Mouse (Mus musculus): ENCODE data around the gene Calhm1. TPM values are rescaled to one million over a fixed set of nuclear protein-coding genes. Genes with fewer than 3 reads are reported as not detected.

The Calhm1 gene
- polyA plus RNA-seq (2012; fragmentation: generic; extraction: Trizol) = not detected
- long read RNA-seq, experiment 1 = 0 reads
- long read RNA-seq, experiment 2 = 0 reads

DNA sequence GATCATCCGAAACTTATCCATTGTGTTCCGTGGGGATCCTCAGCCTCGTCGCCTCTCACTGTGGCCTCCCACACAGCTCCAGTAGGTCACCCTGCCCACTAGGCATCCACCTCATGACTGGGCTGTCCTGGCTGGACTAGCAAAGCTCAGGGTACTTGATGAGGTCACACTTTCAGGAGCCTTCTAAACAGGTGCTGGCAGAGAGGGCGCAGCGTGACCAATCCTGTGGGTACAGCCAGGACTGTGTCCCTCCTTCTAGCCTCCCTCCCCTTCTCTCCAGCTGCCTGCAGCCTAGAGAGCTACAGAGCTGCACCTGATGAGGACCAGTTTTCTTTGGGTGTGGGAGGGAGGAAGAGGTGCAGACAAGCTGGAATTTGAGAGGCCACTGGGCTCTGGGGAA lies at the start of gene Calhm1:
Gene Calhm1 (minus strand): TSS at position 101 of the 400 bp plus-strand sequence.
- H3K79me2 ChIP-seq (ENCODE audit: control insufficient read depth, insufficient read depth) = no peaks in the 10 kb centered on the region
- TF ChIP-seq USF1 (IDR thresholded peaks at IDR 0.05; ENCODE audit: low read depth) = no peak
- no peak for TF ChIP-seq CEBPB (IDR thresholded peaks at IDR 0.05; ENCODE audit: low read depth)
- no peak for TF ChIP-seq MYOG (IDR thresholded peaks at IDR 0.05; ENCODE audit: control insufficient read depth, extremely low read depth, insufficient read length)
- no peak for TF ChIP-seq FOSL1 (IDR thresholded peaks at IDR 0.05; ENCODE audit: insufficient read depth, low read length, poor library complexity, severe bottlenecking)
- no peak for TF ChIP-seq CTCF (IDR thresholded peaks at IDR 0.05; ENCODE audit: control insufficient read depth, insufficient read depth, insufficient read length)
- no peak for TF ChIP-seq MYOD1 (IDR thresholded peaks at IDR 0.05; ENCODE audit: control insufficient read depth, insufficient read length, low read depth)
- no peak for TF ChIP-seq MAX (IDR thresholded peaks at IDR 0.05)
- no peaks in the 10 kb centered on the region for H3K27me3 ChIP-seq (ENCODE audit: control insufficient read depth, insufficient read depth, insufficient read length)
- no peaks in the 10 kb centered on the region for H3K79me3 ChIP-seq (ENCODE audit: low read depth)
- no peaks in the 10 kb centered on the region for H3K36me3 ChIP-seq (ENCODE audit: control insufficient read depth, insufficient read depth)
- no peak within 1 kb of the TSS for H3ac ChIP-seq (ENCODE audit: control insufficient read depth, insufficient read length, low read depth)
- no peak within 1 kb of the TSS for H3K4me3 ChIP-seq (ENCODE audit: insufficient read depth, poor library complexity, severe bottlenecking)

DNA sequence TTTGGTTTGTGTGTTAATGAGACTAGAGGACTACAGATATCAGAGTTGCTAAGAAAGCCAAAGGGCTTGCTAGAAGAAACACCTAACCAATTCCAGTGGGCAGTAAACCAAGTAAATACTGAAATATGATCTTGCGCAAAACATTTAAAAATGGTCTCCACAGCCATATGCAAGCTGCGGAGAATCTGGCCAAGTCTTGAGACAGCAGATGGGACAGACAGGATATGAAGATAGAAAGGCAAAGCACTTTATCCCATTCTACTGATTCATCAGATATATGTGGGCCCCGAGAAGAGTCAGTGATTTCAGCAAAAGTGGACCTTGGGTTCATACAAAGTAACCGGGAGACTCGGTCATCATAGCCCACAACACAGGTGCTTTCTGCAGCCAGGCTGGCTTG lies 48.1 kb upstream of the Calhm1 start:
- Histone ChIP-seq H3ac (ENCODE audit: control insufficient read depth, insufficient read length, low read depth) (no peak overlapping the region), H3K79me3 (ENCODE audit: low read depth) (no peaks in the 10 kb centered on the region), H3K36me3 (ENCODE audit: control insufficient read depth, insufficient read depth) (no peaks in the 10 kb centered on the region), H3K79me2 (ENCODE audit: control insufficient read depth, insufficient read depth) (no peaks in the 10 kb centered on the region), H3K4me3 (ENCODE audit: insufficient read depth, poor library complexity, severe bottlenecking) (no peak overlapping the region), H3K27me3 (ENCODE audit: control insufficient read depth, insufficient read depth, insufficient read length) (no peaks in the 10 kb centered on the region)
- TF ChIP-seq MYOD1 (IDR thresholded peaks at IDR 0.05; ENCODE audit: control insufficient read depth, insufficient read length, low read depth) (no peak), CEBPB (IDR thresholded peaks at IDR 0.05; ENCODE audit: low read depth) (no peak), MYOG (IDR thresholded peaks at IDR 0.05; ENCODE audit: control insufficient read depth, extremely low read depth, insufficient read length) (no peak), FOSL1 (IDR thresholded peaks at IDR 0.05; ENCODE audit: insufficient read depth, low read length, poor library complexity, severe bottlenecking) (no peak), MAX (IDR thresholded peaks at IDR 0.05) (no peak), CTCF (IDR thresholded peaks at IDR 0.05; ENCODE audit: control insufficient read depth, insufficient read depth, insufficient read length) (no peak), USF1 (IDR thresholded peaks at IDR 0.05; ENCODE audit: low read depth) (no peak)

DNA sequence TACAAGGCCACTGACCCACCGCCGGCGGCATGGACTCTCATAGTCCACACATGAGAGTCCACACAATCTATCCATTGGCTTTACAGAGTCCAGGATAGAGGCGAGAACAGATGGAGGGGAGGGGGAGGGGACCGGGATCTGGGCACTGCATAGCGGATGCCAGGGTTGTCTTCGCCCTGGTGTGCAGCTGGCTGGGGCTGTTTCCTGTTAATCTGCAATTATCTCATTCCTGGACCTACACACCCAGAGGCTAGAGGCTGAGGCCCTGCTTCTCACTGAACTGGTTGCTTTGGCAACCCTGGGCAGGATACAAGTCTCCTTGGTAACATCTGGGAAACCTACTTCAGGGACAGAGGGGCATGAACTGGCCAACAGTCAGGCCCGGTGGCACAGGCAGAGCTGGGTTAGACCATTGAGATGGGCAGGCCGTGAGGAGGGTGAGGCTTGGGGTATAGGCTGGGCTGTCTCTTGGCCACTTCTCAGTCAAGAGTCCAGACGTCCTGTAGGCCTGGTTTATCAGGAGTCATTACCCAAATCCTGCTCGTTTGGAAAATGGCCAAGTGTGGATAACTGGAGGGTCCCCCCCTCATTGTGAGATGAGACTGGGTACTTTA lies 44.6 kb upstream of the Calhm1 start:
- TF ChIP-seq MYOG (IDR thresholded peaks at IDR 0.05; ENCODE audit: control insufficient read depth, extremely low read depth, insufficient read length) (no peak), MYOD1 (IDR thresholded peaks at IDR 0.05; ENCODE audit: control insufficient read depth, insufficient read length, low read depth) (no peak), USF1 (IDR thresholded peaks at IDR 0.05; ENCODE audit: low read depth) (no peak), MAX (IDR thresholded peaks at IDR 0.05) (no peak), CEBPB (IDR thresholded peaks at IDR 0.05; ENCODE audit: low read depth) (no peak), FOSL1 (IDR thresholded peaks at IDR 0.05; ENCODE audit: insufficient read depth, low read length, poor library complexity, severe bottlenecking) (no peak), CTCF (IDR thresholded peaks at IDR 0.05; ENCODE audit: control insufficient read depth, insufficient read depth, insufficient read length) (no peak)
- no peaks in the 10 kb centered on the region for H3K79me3 ChIP-seq (ENCODE audit: low read depth)

DNA sequence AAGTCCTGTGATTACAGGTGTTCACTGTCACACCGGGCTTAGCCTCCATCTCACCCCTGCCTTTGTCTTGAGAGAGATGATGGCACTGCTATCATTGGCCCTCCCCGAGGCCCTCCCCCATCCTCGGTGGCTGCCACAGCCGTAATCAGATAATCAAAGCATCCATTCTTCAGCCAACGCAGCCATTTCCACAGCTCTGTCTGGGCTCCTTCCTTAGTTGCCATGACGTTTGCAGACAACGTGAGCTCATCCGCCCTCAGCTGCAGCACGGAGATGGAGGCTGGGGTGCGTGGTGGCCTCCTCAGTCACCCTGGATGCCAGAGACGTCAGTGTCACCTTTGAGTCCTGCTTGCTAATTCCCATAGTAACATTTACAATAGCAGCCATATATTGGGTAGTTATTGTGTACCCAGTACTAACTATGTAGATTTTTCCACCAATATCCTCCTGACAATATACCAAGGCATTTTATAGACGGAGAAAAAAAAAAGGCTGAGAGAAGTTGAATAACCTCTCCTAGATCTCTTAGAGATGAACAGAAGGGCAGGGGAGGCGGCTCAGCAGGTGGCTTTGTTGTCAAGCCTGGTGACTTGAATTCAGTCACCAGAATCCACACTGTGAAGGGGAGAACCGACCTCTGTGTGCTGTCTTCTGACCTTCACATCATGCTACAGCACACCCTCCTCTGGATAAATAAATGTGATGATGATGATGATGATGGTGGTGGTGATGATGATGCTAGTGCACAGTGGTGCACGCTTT lies 42.6 kb upstream of the Calhm1 start:
- Histone ChIP-seq H3K27me3 (ENCODE audit: control insufficient read depth, insufficient read depth, insufficient read length) (no peaks in the 10 kb centered on the region), H3K79me3 (ENCODE audit: low read depth) (no peaks in the 10 kb centered on the region), H3K36me3 (ENCODE audit: control insufficient read depth, insufficient read depth) (no peaks in the 10 kb centered on the region), H3ac (ENCODE audit: control insufficient read depth, insufficient read length, low read depth) (no peak overlapping the region), H3K4me3 (ENCODE audit: insufficient read depth, poor library complexity, severe bottlenecking) (no peak overlapping the region), H3K79me2 (ENCODE audit: control insufficient read depth, insufficient read depth) (no peaks in the 10 kb centered on the region)
- TF ChIP-seq MAX (IDR thresholded peaks at IDR 0.05) (no peak), USF1 (IDR thresholded peaks at IDR 0.05; ENCODE audit: low read depth) (no peak), CTCF (IDR thresholded peaks at IDR 0.05; ENCODE audit: control insufficient read depth, insufficient read depth, insufficient read length) (no peak), MYOD1 (IDR thresholded peaks at IDR 0.05; ENCODE audit: control insufficient read depth, insufficient read length, low read depth) (no peak), CEBPB (IDR thresholded peaks at IDR 0.05; ENCODE audit: low read depth) (no peak), FOSL1 (IDR thresholded peaks at IDR 0.05; ENCODE audit: insufficient read depth, low read length, poor library complexity, severe bottlenecking) (no peak), MYOG (IDR thresholded peaks at IDR 0.05; ENCODE audit: control insufficient read depth, extremely low read depth, insufficient read length) (no peak)

More for the DNA sequence above, 44.6 kb upstream of the Calhm1 start:
- Histone ChIP-seq H3K79me2 (ENCODE audit: control insufficient read depth, insufficient read depth) (no peaks in the 10 kb centered on the region), H3ac (ENCODE audit: control insufficient read depth, insufficient read length, low read depth) (no peak overlapping the region), H3K27me3 (ENCODE audit: control insufficient read depth, insufficient read depth, insufficient read length) (no peaks in the 10 kb centered on the region), H3K36me3 (ENCODE audit: control insufficient read depth, insufficient read depth) (no peaks in the 10 kb centered on the region), H3K4me3 (ENCODE audit: insufficient read depth, poor library complexity, severe bottlenecking) (no peak overlapping the region)

DNA sequence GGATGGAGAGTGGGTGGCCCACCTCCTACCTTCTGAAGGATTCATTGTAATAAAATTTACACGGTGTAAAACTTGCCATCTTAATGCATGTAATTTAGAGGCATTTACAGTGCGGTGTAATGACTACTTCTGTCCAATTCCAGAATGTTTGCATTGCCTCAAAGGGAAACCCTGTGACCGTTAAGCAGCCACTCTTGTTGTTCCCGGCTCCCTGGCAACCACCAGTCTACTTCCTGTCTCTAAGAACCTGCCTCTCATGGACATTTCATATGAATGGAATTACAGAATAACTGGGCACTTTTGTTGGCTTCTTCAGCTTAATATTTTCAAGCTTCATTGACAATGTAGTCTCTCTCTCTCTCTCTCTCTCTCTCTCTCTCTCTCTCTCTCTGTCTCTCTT lies 40.7 kb upstream of the Calhm1 start:
- no peak for TF ChIP-seq USF1 (IDR thresholded peaks at IDR 0.05; ENCODE audit: low read depth)
- TF ChIP-seq FOSL1 (IDR thresholded peaks at IDR 0.05; ENCODE audit: insufficient read depth, low read length, poor library complexity, severe bottlenecking) = no peak
- TF ChIP-seq MYOG (IDR thresholded peaks at IDR 0.05; ENCODE audit: control insufficient read depth, extremely low read depth, insufficient read length) = no peak
- no peak for TF ChIP-seq MAX (IDR thresholded peaks at IDR 0.05)
- no peak for TF ChIP-seq MYOD1 (IDR thresholded peaks at IDR 0.05; ENCODE audit: control insufficient read depth, insufficient read length, low read depth)
- TF ChIP-seq CTCF (IDR thresholded peaks at IDR 0.05; ENCODE audit: control insufficient read depth, insufficient read depth, insufficient read length) = no peak
- no peak for TF ChIP-seq CEBPB (IDR thresholded peaks at IDR 0.05; ENCODE audit: low read depth)
- H3K79me3 ChIP-seq (ENCODE audit: low read depth) = no peaks in the 10 kb centered on the region
- H3K4me3 ChIP-seq (ENCODE audit: insufficient read depth, poor library complexity, severe bottlenecking) = no peak overlapping the region
- no peaks in the 10 kb centered on the region for H3K36me3 ChIP-seq (ENCODE audit: control insufficient read depth, insufficient read depth)
- H3K27me3 ChIP-seq (ENCODE audit: control insufficient read depth, insufficient read depth, insufficient read length) = peaks cover under 1% of the 10 kb centered on the region
- no peaks in the 10 kb centered on the region for H3K79me2 ChIP-seq (ENCODE audit: control insufficient read depth, insufficient read depth)
- no peak overlapping the region for H3ac ChIP-seq (ENCODE audit: control insufficient read depth, insufficient read length, low read depth)
